Mouse (Mus musculus): ENCODE measurements around the gene Traf1. TPM values are rescaled to one million over a fixed set of nuclear protein-coding genes. Genes with fewer than 3 reads are reported as not detected.

The Traf1 gene
- polyA plus RNA-seq, 1 experiment from 2014 or later, result 4.4 TPM

Other genes with a start within 250 kb of the Traf1 start
- gene Gapvd1, start 206.5 kb downstream of the Traf1 start, polyA plus RNA-seq (2014; fragmentation: Nextera tagmentation; extraction: Ambion mirVana), result 119 and 132 TPM in 2 replicates
- gene Hspa5, start 189.8 kb downstream of the Traf1 start, polyA plus RNA-seq (2014; fragmentation: Nextera tagmentation; extraction: Ambion mirVana), result 402 and 471 TPM in 2 replicates
- gene Rabepk, start 161.9 kb downstream of the Traf1 start, polyA plus RNA-seq (2014; fragmentation: Nextera tagmentation; extraction: Ambion mirVana), result 26.0 and 29.1 TPM in 2 replicates
- gene Fbxw2, start 135.5 kb downstream of the Traf1 start, polyA plus RNA-seq (2014; fragmentation: Nextera tagmentation; extraction: Ambion mirVana), result 69.3 and 79.3 TPM in 2 replicates
- not detected in 2 replicates for gene Gm34653, start 128.8 kb downstream of the Traf1 start, polyA plus RNA-seq (2014; fragmentation: Nextera tagmentation; extraction: Ambion mirVana)
- gene Cutal, start 87.4 kb downstream of the Traf1 start, polyA plus RNA-seq (2014; fragmentation: Nextera tagmentation; extraction: Ambion mirVana), result 0.36 TPM in 1 of 2 replicates, not detected in the other
- 97.0 and 101 TPM in 2 replicates for gene Psmd5, start 86.8 kb downstream of the Traf1 start, polyA plus RNA-seq (2014; fragmentation: Nextera tagmentation; extraction: Ambion mirVana)
- gene Phf19, start 47.7 kb downstream of the Traf1 start, polyA plus RNA-seq (2014; fragmentation: Nextera tagmentation; extraction: Ambion mirVana), result 2.7 and 3.8 TPM in 2 replicates
- gene Hc, start 99.7 kb upstream of the Traf1 start, polyA plus RNA-seq (2014; fragmentation: Nextera tagmentation; extraction: Ambion mirVana), result 0.26 and 0.68 TPM in 2 replicates
- 0.27 and 0.37 TPM in 2 replicates for gene AI182371, start 139.8 kb upstream of the Traf1 start, polyA plus RNA-seq (2014; fragmentation: Nextera tagmentation; extraction: Ambion mirVana)
- 9.5 and 11.4 TPM in 2 replicates for gene Cntrl, start 147.7 kb upstream of the Traf1 start, polyA plus RNA-seq (2014; fragmentation: Nextera tagmentation; extraction: Ambion mirVana)
- gene Rab14, start 239.3 kb upstream of the Traf1 start, polyA plus RNA-seq (2014; fragmentation: Nextera tagmentation; extraction: Ambion mirVana), result 426 and 429 TPM in 2 replicates